Mouse (Mus musculus): ENCODE measurements around the gene Atp13a3. TPM values are rescaled to one million over a fixed set of nuclear protein-coding genes. Genes with fewer than 3 reads are reported as not detected.

The Atp13a3 gene
- polyA plus RNA-seq, 1 experiment from 2014 or later = 7.0 TPM

DNA sequence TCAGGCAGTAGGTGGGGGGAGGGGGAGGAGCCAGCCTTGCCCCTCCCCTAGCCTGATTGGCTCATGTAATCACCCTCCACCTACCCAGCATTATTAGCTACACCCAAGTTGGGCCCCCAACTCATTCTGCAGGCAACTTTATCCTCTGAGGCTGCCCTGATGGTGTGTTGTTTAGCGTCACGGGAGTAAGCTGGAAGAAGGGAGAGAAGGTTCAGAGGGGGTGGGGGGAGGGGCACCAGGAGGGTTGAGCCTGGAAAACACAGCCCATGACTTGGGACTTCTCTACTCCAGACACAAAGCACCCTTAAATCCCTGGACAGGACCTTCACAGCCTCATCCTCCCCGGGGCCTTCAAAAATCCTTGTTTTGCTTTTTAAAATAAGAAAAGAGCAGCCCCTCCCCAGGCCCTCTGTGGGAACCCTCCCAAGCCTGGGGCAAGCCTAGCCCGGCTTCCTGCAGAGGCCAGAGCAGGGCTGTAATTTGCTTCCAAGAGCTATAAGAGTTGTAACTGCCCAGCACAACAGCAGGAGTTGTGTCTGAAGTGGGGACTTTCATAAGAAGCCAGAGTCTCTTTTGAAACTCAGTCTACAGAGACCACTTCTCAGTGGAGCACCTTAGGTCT is 125.0 kb downstream of the Atp13a3 start:
- Histone ChIP-seq H3K36me3 (no peaks in the 10 kb centered on the region), H3K27ac (no peak overlapping the region), H3K4me1 (replicated peaks) (peaks cover 42% of the 10 kb centered on the region), H3K9me3 (no peaks in the 10 kb centered on the region), H3K27me3 (ENCODE audit: insufficient read depth, poor library complexity, severe bottlenecking) (peaks cover 66% of the 10 kb centered on the region), H3K4me3 (no peak overlapping the region)
- 10% methylated on average over 4 of the region's 4 CpGs for WGBS
- DNase-seq (ENCODE audit: low spot score) = no peak

DNA sequence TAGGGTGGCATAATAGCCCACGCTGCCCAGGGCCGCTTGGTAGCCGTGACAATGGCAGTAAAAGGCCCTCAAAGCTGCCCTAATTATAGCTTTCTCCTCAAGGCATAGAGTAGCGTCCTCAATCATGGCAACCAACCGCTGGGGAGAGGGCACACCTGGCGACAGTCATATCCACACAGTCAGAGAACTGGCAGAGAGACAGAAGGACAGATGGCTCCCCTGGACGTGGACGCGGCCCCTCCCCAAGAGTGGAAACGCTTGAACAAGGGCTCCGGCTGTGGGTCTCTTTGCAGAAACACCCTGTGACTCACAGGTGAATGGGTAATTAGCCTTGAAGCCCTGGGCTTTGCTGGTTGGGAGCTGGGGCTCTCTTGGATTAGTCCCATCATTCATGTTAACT is 127.4 kb downstream of the Atp13a3 start:
- Histone ChIP-seq H3K4me1 (replicated peaks) (peaks cover 24% of the 10 kb centered on the region), H3K4me3 (no peak overlapping the region), H3K27me3 (ENCODE audit: insufficient read depth, poor library complexity, severe bottlenecking) (peaks cover 43% of the 10 kb centered on the region), H3K27ac (no peak overlapping the region), H3K36me3 (no peaks in the 10 kb centered on the region), H3K9me3 (no peaks in the 10 kb centered on the region)
- WGBS = 86% methylated on average over 11 of the region's 11 CpGs
- DNase-seq (ENCODE audit: low spot score) = no peak

DNA sequence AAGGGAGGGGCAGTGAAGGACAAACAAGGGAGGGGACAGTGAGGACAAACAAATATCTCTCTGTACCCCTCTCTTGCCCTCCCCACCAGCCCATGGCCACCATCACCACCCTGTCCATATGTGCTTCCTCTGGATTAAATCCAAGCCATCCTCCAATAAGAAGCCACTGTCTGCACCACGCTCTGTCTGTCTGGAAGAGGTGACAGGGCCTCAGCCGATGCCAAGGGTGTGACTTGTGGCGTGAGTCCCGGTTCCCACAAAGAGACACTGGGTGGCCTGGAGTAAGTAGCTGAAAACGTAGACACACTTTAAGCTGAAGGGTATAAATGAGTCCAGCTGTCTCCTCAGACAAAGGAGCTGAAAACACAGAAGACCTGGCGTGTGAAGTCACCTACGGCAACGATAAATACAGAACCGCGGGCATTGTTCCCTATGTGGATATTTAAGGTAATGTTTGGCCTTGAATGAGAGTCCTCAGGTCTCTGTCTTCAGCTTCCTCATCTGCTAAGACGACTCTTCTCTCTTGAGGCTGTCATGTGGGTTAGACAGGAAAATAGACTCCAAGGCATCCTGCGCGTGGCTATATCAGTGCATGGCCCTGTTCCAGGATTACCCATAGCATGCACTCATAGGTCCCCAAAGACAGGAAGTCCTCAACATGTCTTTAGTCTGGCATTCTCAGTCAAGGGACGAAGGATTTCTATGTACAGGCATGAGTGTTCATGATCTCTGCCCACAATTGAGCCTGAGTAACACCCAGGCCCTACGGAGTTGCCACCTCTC is 130.0 kb downstream of the Atp13a3 start:
- Histone ChIP-seq H3K27me3 (ENCODE audit: insufficient read depth, poor library complexity, severe bottlenecking) (peaks cover 16% of the 10 kb centered on the region), H3K4me3 (no peak overlapping the region), H3K27ac (no peak overlapping the region), H3K4me1 (replicated peaks) (peaks cover 18% of the 10 kb centered on the region), H3K36me3 (no peaks in the 10 kb centered on the region), H3K9me3 (no peaks in the 10 kb centered on the region)
- DNase-seq (ENCODE audit: low spot score) = no peak
- WGBS = 86% methylated on average over 15 of the region's 15 CpGs

DNA sequence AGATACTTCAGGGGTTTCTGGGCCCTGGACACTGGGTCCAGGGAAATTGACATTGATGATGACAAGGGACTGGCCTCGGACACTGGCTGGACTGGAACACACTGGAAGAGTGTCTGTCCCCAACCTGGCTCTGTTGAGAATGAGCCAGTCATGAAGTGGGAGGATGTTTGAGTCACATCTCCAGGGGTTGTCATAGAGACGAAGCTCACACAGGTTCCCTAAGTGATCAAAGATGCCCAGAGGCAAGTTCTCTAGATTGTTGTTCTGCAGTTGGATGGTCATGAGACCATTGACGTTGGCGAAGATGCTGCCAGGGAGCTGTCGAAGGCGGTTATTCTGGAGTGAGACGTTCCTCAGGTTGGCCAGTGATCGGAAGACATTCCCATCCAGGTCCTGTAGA is 132.7 kb downstream of the Atp13a3 start:
- no peak overlapping the region for H3K4me3 ChIP-seq
- no peak for DNase-seq (ENCODE audit: low spot score)
- H3K4me1 ChIP-seq (replicated peaks) = peaks cover 8% of the 10 kb centered on the region; the same call in 1 of the 2 replicates
- no peaks in the 10 kb centered on the region for H3K9me3 ChIP-seq
- H3K27me3 ChIP-seq (ENCODE audit: insufficient read depth, poor library complexity, severe bottlenecking) = peaks cover 20% of the 10 kb centered on the region; the same call in 1 of the 2 replicates
- no peak overlapping the region for H3K27ac ChIP-seq
- WGBS = 93% methylated on average over 8 of the region's 8 CpGs
- no peaks in the 10 kb centered on the region for H3K36me3 ChIP-seq

DNA sequence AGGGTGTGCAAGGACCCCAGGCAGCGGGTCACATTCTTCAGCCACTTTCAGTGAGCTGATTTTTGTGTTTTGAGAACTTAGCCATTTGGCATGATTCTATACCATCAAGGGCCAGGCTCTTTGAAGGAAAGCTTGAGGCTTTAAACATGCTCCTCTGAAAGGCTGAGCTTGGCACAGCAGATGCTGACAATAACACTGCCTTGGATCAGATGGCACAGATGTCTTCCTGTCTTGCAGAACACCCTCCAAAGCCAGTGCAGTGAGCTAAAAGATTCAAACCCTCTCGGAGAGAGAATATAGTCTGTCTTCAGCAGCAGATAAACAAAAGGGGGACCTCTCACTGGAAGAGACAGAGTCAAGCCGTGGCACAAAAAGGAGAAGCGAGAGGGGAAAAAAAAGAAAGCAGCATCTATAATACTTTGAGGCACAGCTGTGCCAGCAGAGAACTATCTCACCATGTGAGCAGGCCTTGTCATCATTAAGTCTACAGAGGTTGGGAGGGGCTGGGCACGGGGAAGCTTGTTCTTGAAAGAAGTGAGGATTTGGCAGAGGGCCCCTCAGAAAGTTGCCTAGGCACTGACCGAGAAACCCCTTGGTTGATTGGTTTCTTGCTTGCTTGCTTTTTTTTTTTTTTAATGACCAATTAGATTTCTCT is 133.7 kb downstream of the Atp13a3 start:
- DNase-seq (ENCODE audit: low spot score) = no peak
- Histone ChIP-seq H3K4me3 (no peak overlapping the region), H3K27ac (no peak overlapping the region), H3K36me3 (no peaks in the 10 kb centered on the region), H3K9me3 (no peaks in the 10 kb centered on the region), H3K27me3 (ENCODE audit: insufficient read depth, poor library complexity, severe bottlenecking) (peaks cover 20% of the 10 kb centered on the region; the same call in 1 of the 2 replicates), H3K4me1 (replicated peaks) (0 out of 2 replicates have a peak, but pooled peaks cover 7% of the 10 kb centered on the region)
- 76% methylated on average over 6 of the region's 6 CpGs for WGBS

DNA sequence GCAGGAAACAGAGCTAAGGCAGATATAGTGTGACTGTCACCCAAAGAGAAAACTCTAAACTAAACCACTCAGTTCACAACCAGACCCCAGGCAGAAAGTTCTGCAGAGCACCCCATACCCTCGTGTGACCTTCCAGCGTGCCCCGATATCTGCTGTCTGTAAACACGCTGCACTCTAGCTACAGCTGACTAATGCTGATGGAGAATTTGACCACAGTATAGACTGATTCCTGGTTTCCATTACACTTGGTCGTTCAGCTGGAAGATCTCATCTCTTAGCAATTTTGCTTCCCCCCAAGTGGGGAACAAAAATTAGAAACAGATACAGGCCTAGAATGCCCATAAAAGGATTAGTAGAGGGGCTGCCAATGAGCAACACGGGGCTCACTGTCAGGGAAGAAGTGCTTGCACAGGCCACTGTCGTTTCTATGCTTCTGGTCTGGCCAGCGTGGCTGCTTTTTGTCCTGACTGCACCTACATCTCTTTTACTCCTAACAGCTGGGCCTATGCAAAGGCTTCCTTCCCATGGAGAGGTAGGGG is 134.5 kb downstream of the Atp13a3 start:
- DNase-seq (ENCODE audit: low spot score) = no peak
- Histone ChIP-seq H3K27ac (no peak overlapping the region), H3K36me3 (no peaks in the 10 kb centered on the region), H3K4me1 (replicated peaks) (0 out of 2 replicates have a peak, but pooled peaks cover 7% of the 10 kb centered on the region), H3K4me3 (no peak overlapping the region), H3K27me3 (ENCODE audit: insufficient read depth, poor library complexity, severe bottlenecking) (peaks cover 15% of the 10 kb centered on the region), H3K9me3 (no peaks in the 10 kb centered on the region)
- 75% methylated on average over 8 of the region's 8 CpGs for WGBS

DNA sequence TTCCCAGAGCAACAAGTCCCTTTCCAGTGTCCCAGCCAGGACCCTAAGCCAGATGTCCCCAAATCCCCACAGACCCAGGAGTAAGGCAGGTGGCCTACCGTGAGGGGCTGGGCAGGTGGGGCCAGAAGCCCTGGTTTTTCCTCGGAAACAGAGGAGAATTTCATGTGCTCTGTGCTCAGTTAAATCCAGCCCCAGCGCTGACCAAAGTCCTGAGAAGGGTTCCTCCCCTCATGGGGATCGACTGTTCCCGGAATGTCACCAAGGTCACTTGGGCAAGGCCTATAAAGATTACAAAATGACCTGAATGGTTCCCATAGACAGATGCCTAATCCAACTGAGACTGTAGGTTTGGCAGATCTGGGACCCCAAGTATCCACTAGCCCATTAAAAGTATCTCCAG is 138.4 kb downstream of the Atp13a3 start, which contains the start of gene Cpn2:
Cpn2 (minus strand) TSS at position 141 of the 400 bp plus-strand sequence.
- H3K27ac ChIP-seq = no peak within 1 kb of the TSS
- peaks cover 19% of the 10 kb centered on the region for H3K27me3 ChIP-seq (ENCODE audit: insufficient read depth, poor library complexity, severe bottlenecking)
- no peaks in the 10 kb centered on the region for H3K9me3 ChIP-seq
- H3K4me1 ChIP-seq (replicated peaks) = 0 out of 2 replicates have a peak, but pooled peaks cover 16% of the 10 kb centered on the region
- H3K4me3 ChIP-seq = no peak within 1 kb of the TSS
- H3K36me3 ChIP-seq = no peaks in the 10 kb centered on the region
- DNase-seq (ENCODE audit: low spot score) = no peak
- 74% methylated on average over 5 of the region's 5 CpGs for WGBS

DNA sequence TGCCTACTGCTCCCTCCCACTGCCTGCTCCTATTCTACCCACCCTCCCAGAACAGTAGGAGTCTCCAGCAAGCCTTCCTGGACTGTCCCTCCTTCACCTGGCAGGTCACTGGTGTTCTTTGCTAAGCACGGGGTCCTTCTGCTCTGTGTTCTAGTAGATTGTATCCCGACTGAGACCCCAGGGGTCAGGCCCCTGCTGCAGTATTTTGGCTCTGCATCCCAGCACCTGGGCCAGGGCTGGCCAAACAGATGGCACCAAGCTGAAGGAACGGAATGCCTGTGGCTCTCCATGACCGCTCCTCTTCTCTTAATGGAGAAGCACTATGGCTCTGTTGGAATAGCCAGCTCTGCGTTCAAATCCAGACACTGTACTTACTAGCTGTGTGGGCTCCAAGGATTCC is 139.2 kb downstream of the Atp13a3 start:
- 81% methylated on average over 5 of the region's 5 CpGs for WGBS
- H3K9me3 ChIP-seq = no peaks in the 10 kb centered on the region

DNA sequence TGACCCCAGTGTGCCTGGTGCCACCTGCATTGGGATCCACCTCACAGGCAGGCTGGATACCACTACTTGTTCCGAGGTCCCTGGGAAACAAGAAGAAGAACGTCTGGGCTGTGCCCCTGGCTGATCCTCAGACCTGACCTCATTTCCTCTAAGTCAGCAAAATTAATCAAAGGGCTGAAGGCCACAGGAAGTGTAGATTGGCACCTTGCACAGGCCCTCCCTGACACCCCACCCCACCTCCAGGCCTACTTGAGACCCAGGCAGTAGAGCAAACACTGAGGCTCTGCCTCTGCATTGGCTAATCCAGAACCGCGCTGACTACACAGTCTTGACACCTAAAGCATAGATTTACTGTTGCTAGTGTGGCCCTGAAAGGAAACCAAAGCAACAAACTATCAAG is 140.2 kb downstream of the Atp13a3 start:
- no peak overlapping the region for H3K4me3 ChIP-seq
- DNase-seq (ENCODE audit: low spot score) = no peak
- WGBS = 72% methylated on average over 4 of the region's 4 CpGs
- no peak overlapping the region for H3K27ac ChIP-seq
- H3K9me3 ChIP-seq = no peaks in the 10 kb centered on the region
- H3K36me3 ChIP-seq = no peaks in the 10 kb centered on the region
- H3K27me3 ChIP-seq (ENCODE audit: insufficient read depth, poor library complexity, severe bottlenecking) = peaks cover 22% of the 10 kb centered on the region
- H3K4me1 ChIP-seq (replicated peaks) = 0 out of 2 replicates have a peak, but pooled peaks cover 10% of the 10 kb centered on the region

More for the DNA sequence above, 139.2 kb downstream of the Atp13a3 start:
- H3K27me3 ChIP-seq (ENCODE audit: insufficient read depth, poor library complexity, severe bottlenecking) = peaks cover 19% of the 10 kb centered on the region
- no peak overlapping the region for H3K4me3 ChIP-seq
- DNase-seq (ENCODE audit: low spot score) = no peak
- 0 out of 2 replicates have a peak, but pooled peaks cover 10% of the 10 kb centered on the region for H3K4me1 ChIP-seq (replicated peaks)
- no peaks in the 10 kb centered on the region for H3K36me3 ChIP-seq
- no peak overlapping the region for H3K27ac ChIP-seq

DNA sequence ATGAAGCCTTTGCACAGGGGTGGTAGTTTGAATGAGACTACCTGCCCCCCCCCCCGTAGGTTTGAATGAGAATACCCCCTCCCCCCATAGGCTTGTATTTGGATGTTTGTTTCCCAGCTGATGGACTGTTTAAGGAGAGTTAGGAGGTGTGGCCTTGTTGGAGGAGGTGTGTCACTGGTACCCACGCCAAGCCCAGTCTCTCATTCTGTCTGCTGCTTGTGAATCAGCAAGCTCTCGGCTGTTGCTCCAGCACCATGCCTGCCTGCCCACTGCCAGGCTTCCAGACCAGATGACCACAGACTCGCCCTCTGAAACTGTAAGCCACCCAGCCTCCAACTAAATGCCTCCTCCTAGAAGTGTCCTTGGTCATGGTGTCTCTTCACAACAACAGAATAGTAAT is 142.6 kb downstream of the Atp13a3 start:
- 65% methylated on average over 4 of the region's 4 CpGs for WGBS
- no peak for DNase-seq (ENCODE audit: low spot score)
- Histone ChIP-seq H3K27me3 (ENCODE audit: insufficient read depth, poor library complexity, severe bottlenecking) (peaks cover 18% of the 10 kb centered on the region), H3K4me3 (no peak overlapping the region), H3K36me3 (no peaks in the 10 kb centered on the region), H3K4me1 (replicated peaks) (peaks cover 18% of the 10 kb centered on the region), H3K27ac (no peak overlapping the region), H3K9me3 (no peaks in the 10 kb centered on the region)

DNA sequence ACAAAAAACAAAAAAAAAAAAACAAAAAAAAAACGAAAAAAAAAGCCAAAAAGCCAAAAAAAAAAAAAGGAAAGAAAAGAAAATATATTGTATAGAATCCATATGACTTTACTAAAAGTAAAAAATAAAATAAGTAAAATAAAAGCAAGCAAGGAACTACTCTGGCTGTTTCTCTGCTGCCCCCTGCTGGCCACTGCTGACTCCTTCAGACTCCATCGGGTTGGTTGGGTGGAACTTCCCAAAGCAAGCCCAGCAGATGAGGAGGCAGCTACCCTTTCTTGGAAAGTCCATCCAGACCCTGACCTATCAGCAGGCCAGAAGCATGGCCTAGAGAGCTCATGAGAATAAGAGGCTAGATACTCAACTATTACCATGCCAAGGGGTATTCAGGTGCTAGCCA is 143.1 kb downstream of the Atp13a3 start:
- Histone ChIP-seq H3K27me3 (ENCODE audit: insufficient read depth, poor library complexity, severe bottlenecking) (peaks cover 19% of the 10 kb centered on the region), H3K9me3 (no peaks in the 10 kb centered on the region), H3K4me3 (no peak overlapping the region), H3K27ac (no peak overlapping the region), H3K36me3 (no peaks in the 10 kb centered on the region), H3K4me1 (replicated peaks) (peaks cover 18% of the 10 kb centered on the region)
- DNase-seq (ENCODE audit: low spot score) = peak; percentile 77
- 4% methylated on average over 2 of the region's 2 CpGs for WGBS
